18 mouse cellular contexts compared by ENCODE assay signal in the genomic region with DNA sequence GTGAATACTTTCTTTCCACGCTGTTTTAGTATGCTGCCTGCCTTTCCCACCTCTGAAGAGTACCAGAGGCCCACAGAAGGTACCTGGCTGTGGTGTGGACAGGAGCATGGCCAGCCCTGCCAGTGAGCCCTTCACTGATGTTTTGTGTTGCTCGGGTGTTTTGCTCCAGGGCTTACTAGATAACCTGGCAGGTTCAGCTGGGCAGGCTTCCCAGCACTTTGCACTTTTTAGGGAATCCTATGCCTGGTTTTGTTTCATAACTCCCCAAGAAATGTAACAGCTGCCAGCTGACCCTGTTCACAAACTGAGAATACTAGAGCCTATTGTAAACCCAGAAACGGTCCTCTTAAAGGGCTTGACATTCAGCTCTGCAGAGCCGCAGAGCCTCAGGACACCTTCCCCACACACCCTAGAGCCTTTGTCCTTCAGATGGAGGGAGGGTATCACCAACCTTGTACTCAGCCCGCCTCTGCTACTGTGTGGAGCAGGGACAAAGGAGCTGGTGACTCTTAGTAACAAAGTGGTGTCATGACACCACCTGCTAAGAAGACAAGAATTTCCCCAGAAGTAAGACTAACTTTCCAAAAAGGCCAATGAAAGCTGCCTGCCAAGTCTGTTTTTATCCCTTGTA.
DNase-seq lines count a peak whose midpoint lies in the region; ATAC-seq lines count a peak whose summit lies in the region.
"Had no signal": no experiment of that assay in that cellular context is flagged by ENCODE, and none has a peak within 500 bp of the region (broad histone marks: within the 10 kb centered on the region; RNA-seq: fewer than 3 reads in every experiment).

No protein-coding gene starts in this region.

- 0 out of 2 replicates have a peak, but pooled peaks cover 10% of the 10 kb centered on the region for H3K27me3 ChIP-seq in midbrain, embryonic 10.5 days (ENCODE audit: low read depth, poor library complexity, severe bottlenecking)
- H3K27me3 ChIP-seq in midbrain, embryonic 15.5 days (replicated peaks): no peaks in the 10 kb centered on the region
- no peaks in the 10 kb centered on the region for H3K27me3 ChIP-seq in embryonic facial prominence, embryonic 10.5 days (replicated peaks; ENCODE audit: low read depth, poor library complexity, severe bottlenecking)
- no peaks in the 10 kb centered on the region for H3K27me3 ChIP-seq in limb, embryonic 12.5 days

- no peak overlapping the region for H3K4me2 ChIP-seq in midbrain, embryonic 15.5 days
- no peak overlapping the region for H3K4me2 ChIP-seq in limb, embryonic 12.5 days
- H3K4me2 ChIP-seq: liver, embryonic 11.5 days had no signal

- H3K4me1 ChIP-seq in midbrain, embryonic 10.5 days: peaks cover 53% of the 10 kb centered on the region
- H3K4me1 ChIP-seq in midbrain, embryonic 15.5 days: peaks cover 5% of the 10 kb centered on the region; the same call in 1 of the 2 replicates
- H3K4me1 ChIP-seq in embryonic facial prominence, embryonic 10.5 days: peaks cover 68% of the 10 kb centered on the region
- H3K4me1 ChIP-seq in limb, embryonic 12.5 days (replicated peaks): peaks cover 79% of the 10 kb centered on the region

- no peak for DNase-seq in frontal cortex, adult 2 months (ENCODE audit: extremely low spot score in 1 of 2, low spot score in 1 of 2)
- no peak for DNase-seq in midbrain, embryonic 10.5 days (ENCODE audit: low spot score)
- no peak for DNase-seq in embryonic facial prominence, embryonic 10.5 days (ENCODE audit: low spot score)
- no peak for DNase-seq in layer of hippocampus, postnatal 36 days
- DNase-seq in right cerebral cortex, postnatal 36 days (ENCODE audit: low spot score in 2 of 2): no peak
- DNase-seq: cerebellum, adult 9-11 months; embryo, embryonic 11 days; gastrocnemius, postnatal 10 days; heart, adult 2 months; kidney, adult 9 months; kidney, postnatal 4 days; lung, adult 2 months; lung, postnatal 36 days; thymus, adult 2 months had no signal

- WGBS in midbrain, embryonic 10.5 days: 49% methylated on average over 5 of the region's 5 CpGs
- 35% methylated on average over 5 of the region's 5 CpGs for WGBS in midbrain, embryonic 15.5 days
- 51% methylated on average over 5 of the region's 5 CpGs for WGBS in embryonic facial prominence, embryonic 10.5 days
- WGBS in limb, embryonic 12.5 days: 54% methylated on average over 5 of the region's 5 CpGs

- H3K9ac ChIP-seq in midbrain, embryonic 15.5 days: no peak overlapping the region
- H3K9ac ChIP-seq in limb, embryonic 12.5 days (replicated peaks): no peak overlapping the region

- no peaks in the 10 kb centered on the region for H3K36me3 ChIP-seq in midbrain, embryonic 10.5 days
- H3K36me3 ChIP-seq in midbrain, embryonic 15.5 days (replicated peaks): no peaks in the 10 kb centered on the region
- no peaks in the 10 kb centered on the region for H3K36me3 ChIP-seq in embryonic facial prominence, embryonic 10.5 days (replicated peaks)
- H3K36me3 ChIP-seq in limb, embryonic 12.5 days: no peaks in the 10 kb centered on the region

- no peak overlapping the region for H3K4me3 ChIP-seq in midbrain, embryonic 10.5 days
- no peak overlapping the region for H3K4me3 ChIP-seq in midbrain, embryonic 15.5 days
- no peak overlapping the region for H3K4me3 ChIP-seq in embryonic facial prominence, embryonic 10.5 days
- no peak overlapping the region for H3K4me3 ChIP-seq in limb, embryonic 12.5 days (replicated peaks)
- H3K4me3 ChIP-seq: heart, adult 2 months had no signal

- H3K27ac ChIP-seq in midbrain, embryonic 10.5 days (replicated peaks): peak overlapping the region; percentile 65
- no peak overlapping the region for H3K27ac ChIP-seq in midbrain, embryonic 15.5 days
- peak overlapping the region; percentile 84 for H3K27ac ChIP-seq in embryonic facial prominence, embryonic 10.5 days (replicated peaks)
- peak overlapping the region; percentile 73 for H3K27ac ChIP-seq in limb, embryonic 12.5 days
- H3K27ac ChIP-seq: heart, adult 2 months had no signal

- ATAC-seq in frontal cortex, adult (ENCODE audit: low TSS enrichment): 0 out of 2 replicates have a peak, but pooled peaks have one; percentile 11
- no peak for ATAC-seq in midbrain, embryonic 15.5 days (replicated peaks)
- no peak for ATAC-seq in limb, embryonic 12.5 days (ENCODE audit: insufficient number of reproducible peaks, insufficient read depth, low FRiP score, low TSS enrichment, low read depth)

- H3K9me3 ChIP-seq in midbrain, embryonic 10.5 days (replicated peaks): no peaks in the 10 kb centered on the region
- H3K9me3 ChIP-seq in midbrain, embryonic 15.5 days: no peaks in the 10 kb centered on the region
- H3K9me3 ChIP-seq in embryonic facial prominence, embryonic 10.5 days: no peaks in the 10 kb centered on the region
- H3K9me3 ChIP-seq in limb, embryonic 12.5 days: no peaks in the 10 kb centered on the region
